Mouse (Mus musculus) hindbrain, embryonic 15.5 days (tissue): Measurements from ENCODE around the gene Utp20. TPM values are rescaled to one million over a fixed set of nuclear protein-coding genes. Genes with fewer than 3 reads are reported as not detected.

Source experiments
- ATAC-seq: fragments of 200-750 bp; cut with Nextera tagmentation; 2 replicates; pipeline ENCODE4 v1.8.0; 2017; ENCODE audit warnings: low read depth, moderate number of reproducible peaks, moderate TSS enrichment; ENCODE audit not compliant: low FRiP score
- H3K27ac ChIP-seq: fragments of 300-500 bp; sonication (generic); replicated peaks from 2 replicates; pipeline ENCODE4 v1.5.1; 2015; ENCODE audit warnings: mild to moderate bottlenecking, inconsistent platforms
- H3K27me3 ChIP-seq: fragments of 300-500 bp; sonication (generic); 2 replicates; pipeline ENCODE4 v1.6.1; 2015; ENCODE audit warnings: control low read depth, inconsistent platforms
- H3K36me3 ChIP-seq: fragments of 300-500 bp; sonication (generic); 2 replicates; pipeline ENCODE4 v1.6.1; 2015; ENCODE audit warnings: control low read depth, inconsistent platforms
- H3K4me1 ChIP-seq: fragments of 300-500 bp; sonication (generic); replicated peaks from 2 replicates; pipeline ENCODE4 v1.6.1; 2015; ENCODE audit warnings: control low read depth, inconsistent platforms
- H3K4me2 ChIP-seq: fragments of 300-500 bp; sonication (generic); 2 replicates; pipeline ENCODE4 v1.6.1; 2015; ENCODE audit warnings: moderate library complexity, mild to moderate bottlenecking, inconsistent platforms
- H3K4me3 ChIP-seq: fragments of 300-500 bp; sonication (generic); 2 replicates; pipeline ENCODE4 v1.5.1; 2015; ENCODE audit warnings: mild to moderate bottlenecking, inconsistent platforms
- H3K9ac ChIP-seq: fragments of 300-500 bp; sonication (generic); 2 replicates; pipeline ENCODE4 v1.6.1; 2015; ENCODE audit warnings: inconsistent platforms
- H3K9me3 ChIP-seq: fragments of 300-500 bp; sonication (generic); 2 replicates; pipeline ENCODE4 v1.6.1; 2016; ENCODE audit warnings: control low read depth, inconsistent platforms
- WGBS: fragments of 180-500 bp; shearing (Covaris S2); methylation state at CpG from one replicate; pipeline ENCODE4 v1.1.7; 2015; 5-methylcytosine and 5-hydroxymethylcytosine counted together
- polyA plus RNA-seq: library from polyadenylated mRNA; unstranded; fragments of >200 nt; fragmentation: Nextera tagmentation; extraction: Ambion mirVana; gene quantifications from 2 replicates; pipeline ENCODE4 v1.2.1, GENCODE M21; 2015

Utp20 gene
- polyA plus RNA-seq, 1 experiment from 2014 or later = 8.7 TPM

GRCm38 (mm10) chr10:88708671-88709523 lies 117.7 kb downstream of the Utp20 start:
- Histone ChIP-seq H3K4me3 (no peak overlapping the region), H3K9ac (no peak overlapping the region), H3K27me3 (no peaks in the 10 kb centered on the region), H3K9me3 (no peaks in the 10 kb centered on the region), H3K4me1 (no peaks in the 10 kb centered on the region), H3K27ac (no peak overlapping the region), H3K4me2 (no peak overlapping the region), H3K36me3 (no peaks in the 10 kb centered on the region)
- 59% methylated on average over 10 of the region's 10 CpGs for WGBS
- no peak for ATAC-seq

- Histone ChIP-seq H3K27me3 (no peaks in the 10 kb centered on the region), H3K4me2 (no peak overlapping the region), H3K36me3 (no peaks in the 10 kb centered on the region), H3K27ac (no peak overlapping the region), H3K9me3 (no peaks in the 10 kb centered on the region), H3K4me3 (no peak overlapping the region), H3K4me1 (no peaks in the 10 kb centered on the region), H3K9ac (no peak overlapping the region)
- no peak for ATAC-seq
- 72% methylated on average over 6 of the region's 6 CpGs for WGBS
Measured at GRCm38 (mm10) chr10:88700938-88701337, 125.7 kb downstream of the Utp20 start.

Other genes starting within 250 kb of the Utp20 start
- gene Mybpc1, start 221.7 kb downstream of the Utp20 start, polyA plus RNA-seq = 4.2 and 4.9 TPM in 2 replicates
- gene Spic, start 141.8 kb downstream of the Utp20 start, polyA plus RNA-seq = 0.21 TPM in 1 of 2 replicates, not detected in the other
- gene Arl1, start 95.9 kb downstream of the Utp20 start, polyA plus RNA-seq = 144 and 153 TPM in 2 replicates
- gene Slc5a8, start 59.2 kb upstream of the Utp20 start, polyA plus RNA-seq = 0.04 and 0.08 TPM in 2 replicates